Mouse (Mus musculus) limb, embryonic 10.5 days (tissue): ENCODE results near the gene Smad6. TPM values are rescaled to one million over a fixed set of nuclear protein-coding genes. Genes with fewer than 3 reads are reported as not detected.
A peak's percentile ranks its signal among the peaks of the same experiment; 100 is the strongest.

Experiments
- DNase-seq: peaks from one replicate; pipeline ENCODE4 v3.0.0-alpha.2; 2017; ENCODE audit warnings: low spot score
- H3K27ac ChIP-seq: fragments of 300-500 bp; sonication (generic); 2 replicates; pipeline ENCODE4 v1.5.1; 2016; ENCODE audit warnings: mild to moderate bottlenecking
- H3K27me3 ChIP-seq: fragments of 300-500 bp; sonication (generic); 2 replicates; pipeline ENCODE4 v1.6.1; 2016; ENCODE audit warnings: low read depth, mild to moderate bottlenecking; ENCODE audit not compliant: poor library complexity, severe bottlenecking
- H3K36me3 ChIP-seq: fragments of 300-500 bp; sonication (generic); 2 replicates; pipeline ENCODE4 v1.6.1; 2016; ENCODE audit warnings: mild to moderate bottlenecking, moderate library complexity
- H3K4me1 ChIP-seq: fragments of 300-500 bp; sonication (generic); 2 replicates; pipeline ENCODE4 v1.6.1; 2016
- H3K4me3 ChIP-seq: fragments of 300-500 bp; sonication (generic); 2 replicates; pipeline ENCODE4 v1.5.1; 2016; ENCODE audit warnings: mild to moderate bottlenecking, moderate library complexity
- H3K9me3 ChIP-seq: fragments of 300-500 bp; sonication (generic); replicated peaks from 2 replicates; pipeline ENCODE4 v1.6.1; 2016; ENCODE audit warnings: mild to moderate bottlenecking
- WGBS: fragments of 180-500 bp; shearing (Covaris S2); methylation state at CpG from one replicate; pipeline ENCODE4 v1.1.7; 2016; 5-methylcytosine and 5-hydroxymethylcytosine counted together
- polyA plus RNA-seq: library from polyadenylated mRNA; unstranded; fragments of >200 nt; fragmentation: Nextera tagmentation; extraction: Ambion mirVana; gene quantifications from 2 replicates; pipeline ENCODE4 v1.2.1, GENCODE M21; 2016

Smad6 gene
- polyA plus RNA-seq, 1 experiment from 2014 or later: 11.4 TPM

GRCm38 (mm10) chr9:63959933-63960828 lies 61.7 kb downstream of the Smad6 start:
- peaks cover 99% of the 10 kb centered on the region for H3K4me1 ChIP-seq
- H3K4me3 ChIP-seq: peak overlapping the region; percentile 38
- H3K27me3 ChIP-seq: no peaks in the 10 kb centered on the region
- H3K9me3 ChIP-seq: no peaks in the 10 kb centered on the region
- peak overlapping the region; percentile 93 for H3K27ac ChIP-seq
- WGBS: under 1% methylated on average over 21 of the region's 21 CpGs
- H3K36me3 ChIP-seq: peaks cover 11% of the 10 kb centered on the region; the same call in 1 of the 2 replicates
- peak; percentile 80 for DNase-seq

GRCm38 (mm10) chr9:63959129-63959932 lies 62.5 kb downstream of the Smad6 start:
- Histone ChIP-seq H3K4me3 (peak overlapping the region; percentile 38), H3K36me3 (peaks cover 11% of the 10 kb centered on the region; the same call in 1 of the 2 replicates), H3K4me1 (peaks cover 96% of the 10 kb centered on the region), H3K27me3 (no peaks in the 10 kb centered on the region), H3K27ac (peak overlapping the region; percentile 93), H3K9me3 (no peaks in the 10 kb centered on the region)
- 18% methylated on average over 17 of the region's 17 CpGs for WGBS
- peak; percentile 87 for DNase-seq

GRCm38 (mm10) chr9:63958337-63959030 lies 63.4 kb downstream of the Smad6 start:
- no peaks in the 10 kb centered on the region for H3K27me3 ChIP-seq
- WGBS: 9% methylated on average over 15 of the region's 15 CpGs
- peak overlapping the region; percentile 93 for H3K27ac ChIP-seq
- no peaks in the 10 kb centered on the region for H3K9me3 ChIP-seq
- H3K36me3 ChIP-seq: peaks cover 18% of the 10 kb centered on the region
- H3K4me1 ChIP-seq: peaks cover 87% of the 10 kb centered on the region
- peak; percentile 65 for DNase-seq
- peak overlapping the region; percentile 38; the same call in 1 of the 2 replicates for H3K4me3 ChIP-seq

- DNase-seq: no peak
- peaks cover 23% of the 10 kb centered on the region for H3K36me3 ChIP-seq
- no peaks in the 10 kb centered on the region for H3K27me3 ChIP-seq
- H3K4me1 ChIP-seq: peaks cover 80% of the 10 kb centered on the region
- 58% methylated on average over 11 of the region's 11 CpGs for WGBS
- no peaks in the 10 kb centered on the region for H3K9me3 ChIP-seq
- no peak overlapping the region for H3K4me3 ChIP-seq
- peak overlapping the region; percentile 93 for H3K27ac ChIP-seq
Measured at GRCm38 (mm10) chr9:63957647-63958185, 64.1 kb downstream of the Smad6 start.

- Histone ChIP-seq H3K9me3 (no peaks in the 10 kb centered on the region), H3K27ac (peak overlapping the region; percentile 68), H3K36me3 (peaks cover 40% of the 10 kb centered on the region), H3K27me3 (no peaks in the 10 kb centered on the region), H3K4me3 (no peak overlapping the region), H3K4me1 (peaks cover 64% of the 10 kb centered on the region)
- WGBS: 36% methylated on average over 9 of the region's 9 CpGs
- peak; percentile 85 for DNase-seq
Measured at GRCm38 (mm10) chr9:63956052-63956451, 65.8 kb downstream of the Smad6 start.

- H3K27ac ChIP-seq: no peak overlapping the region
- peaks cover 57% of the 10 kb centered on the region for H3K4me1 ChIP-seq
- H3K4me3 ChIP-seq: no peak overlapping the region
- no peaks in the 10 kb centered on the region for H3K27me3 ChIP-seq
- no peaks in the 10 kb centered on the region for H3K9me3 ChIP-seq
- H3K36me3 ChIP-seq: peaks cover 48% of the 10 kb centered on the region
- WGBS: 71% methylated on average over 35 of the region's 35 CpGs
- DNase-seq: no peak
Measured at GRCm38 (mm10) chr9:63953691-63954090, 68.2 kb downstream of the Smad6 start.

GRCm38 (mm10) chr9:63952591-63952990 lies 69.3 kb downstream of the Smad6 start:
- Histone ChIP-seq H3K9me3 (no peaks in the 10 kb centered on the region), H3K4me3 (no peak overlapping the region), H3K36me3 (peaks cover 45% of the 10 kb centered on the region), H3K27me3 (no peaks in the 10 kb centered on the region), H3K4me1 (peaks cover 46% of the 10 kb centered on the region), H3K27ac (no peak overlapping the region)
- DNase-seq: no peak
- 95% methylated on average over 2 of the region's 2 CpGs for WGBS

GRCm38 (mm10) chr9:63950357-63950756 lies 71.5 kb downstream of the Smad6 start:
- 21% methylated on average over 4 of the region's 4 CpGs for WGBS
- H3K27ac ChIP-seq: peak overlapping the region; percentile 17
- H3K36me3 ChIP-seq: peaks cover 37% of the 10 kb centered on the region
- H3K4me1 ChIP-seq: peaks cover 30% of the 10 kb centered on the region
- H3K9me3 ChIP-seq: no peaks in the 10 kb centered on the region
- DNase-seq: peak; percentile 52
- no peaks in the 10 kb centered on the region for H3K27me3 ChIP-seq
- H3K4me3 ChIP-seq: no peak overlapping the region

GRCm38 (mm10) chr9:63949393-63949792 lies 72.5 kb downstream of the Smad6 start:
- peaks cover 37% of the 10 kb centered on the region for H3K36me3 ChIP-seq
- H3K27me3 ChIP-seq: no peaks in the 10 kb centered on the region
- no peaks in the 10 kb centered on the region for H3K9me3 ChIP-seq
- DNase-seq: no peak
- 81% methylated on average over 4 of the region's 4 CpGs for WGBS
- H3K4me1 ChIP-seq: peaks cover 26% of the 10 kb centered on the region
- no peak overlapping the region for H3K4me3 ChIP-seq
- no peak overlapping the region; the same call in 1 of the 2 replicates for H3K27ac ChIP-seq

GRCm38 (mm10) chr9:63942608-63942982 lies 79.3 kb downstream of the Smad6 start:
- Histone ChIP-seq H3K9me3 (no peaks in the 10 kb centered on the region), H3K4me3 (no peak overlapping the region), H3K36me3 (no peaks in the 10 kb centered on the region), H3K27me3 (no peaks in the 10 kb centered on the region), H3K27ac (peak overlapping the region; percentile 1; the same call in 1 of the 2 replicates), H3K4me1 (peaks cover 31% of the 10 kb centered on the region)
- no peak for DNase-seq
- 72% methylated on average over 2 of the region's 2 CpGs for WGBS

- WGBS: 56% methylated on average over 12 of the region's 12 CpGs
- Histone ChIP-seq H3K27me3 (no peaks in the 10 kb centered on the region), H3K4me1 (peaks cover 33% of the 10 kb centered on the region), H3K9me3 (no peaks in the 10 kb centered on the region), H3K27ac (peak overlapping the region; percentile 84), H3K36me3 (no peaks in the 10 kb centered on the region), H3K4me3 (no peak overlapping the region)
- DNase-seq: peak; percentile 47
Measured at GRCm38 (mm10) chr9:63941747-63942607, 79.9 kb downstream of the Smad6 start.
